ENCODE assay signal across 20 mouse cellular contexts in the genomic region with DNA sequence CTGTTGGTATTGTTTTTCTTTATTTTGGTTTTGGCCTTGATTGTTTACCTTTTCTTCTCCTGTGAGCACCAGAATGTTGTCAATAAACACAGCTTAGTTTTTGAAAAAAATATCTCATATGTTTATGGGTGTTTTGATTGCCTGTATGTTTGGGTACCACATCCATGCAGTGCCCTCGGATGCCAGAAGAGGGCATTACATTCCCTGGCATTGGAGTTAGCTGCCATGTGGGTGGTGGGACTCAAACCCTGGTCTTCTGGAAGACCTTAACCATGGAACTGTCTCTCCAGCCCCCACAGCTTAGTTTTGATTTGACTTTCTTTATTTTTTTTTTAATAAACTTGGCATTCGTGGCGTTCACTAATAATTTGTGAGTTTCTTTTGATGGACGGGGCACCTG. TPM values are rescaled to one million over a fixed set of nuclear protein-coding genes. Genes with fewer than 3 reads are reported as not detected.
A peak's percentile ranks its signal among the peaks of the same experiment; 100 is the strongest.
DNase-seq lines count a peak whose midpoint lies in the region; TF ChIP-seq lines count a peak whose summit lies in the region.
"Had no signal": no experiment of that assay in that cellular context is flagged by ENCODE, and none has a peak within 500 bp of the region (broad histone marks: within the 10 kb centered on the region; RNA-seq: fewer than 3 reads in every experiment).

No protein-coding gene starts in this region.

- intact Hi-C loops in gastrocnemius, adult 2 months (cut with DNase I): no loop called here

- no peak overlapping the region for H3K4me3 ChIP-seq in gastrocnemius, adult 2 months
- no peak overlapping the region for H3K4me3 ChIP-seq in layer of hippocampus, adult 2 months
- H3K4me3 ChIP-seq in testis, adult 2 months (ENCODE audit: control insufficient read depth, low read depth, low read length): peak overlapping the region; percentile 65
- H3K4me3 ChIP-seq: embryonic facial prominence, embryonic 15.5 days; liver, embryonic 13.5 days; neural tube, embryonic 12.5 days had no signal

- DNase-seq in gastrocnemius, adult 2 months: no peak
- no peak for DNase-seq in gastrocnemius, postnatal 25 days
- no peak for DNase-seq in layer of hippocampus, adult 2 months (ENCODE audit: low spot score in 2 of 2)
- no peak for DNase-seq in layer of hippocampus, postnatal 36 days
- DNase-seq in testis, postnatal 14 days (ENCODE audit: low spot score): no peak
- DNase-seq in spleen, postnatal 36 days (ENCODE audit: low spot score in 2 of 2): no peak
- no peak for DNase-seq in frontal cortex, postnatal 14 days (ENCODE audit: low spot score in 2 of 2)
- DNase-seq: adrenal gland, postnatal 14 days; B cell, adult 2 months; cerebellum, adult 9-10 months; heart, postnatal 14 days; kidney, postnatal 25 days; left cerebral cortex, postnatal 4 days; liver, embryonic 13.5 days; lung, postnatal 4 days had no signal

- no peak overlapping the region for H3K27ac ChIP-seq in gastrocnemius, adult 2 months
- H3K27ac ChIP-seq in layer of hippocampus, adult 2 months: no peak overlapping the region
- H3K27ac ChIP-seq in testis, adult 2 months (ENCODE audit: control insufficient read depth, insufficient read depth, low read depth, low read length): no peak overlapping the region
- H3K27ac ChIP-seq: embryonic facial prominence, embryonic 15.5 days; forebrain, embryonic 12.5 days; heart, embryonic 10.5 days; liver, embryonic 13.5 days; neural tube, embryonic 12.5 days had no signal

- no peaks in the 10 kb centered on the region for H3K4me1 ChIP-seq in testis, adult 2 months (ENCODE audit: control insufficient read depth, insufficient read depth, low read length)

- TF ChIP-seq CTCF in gastrocnemius, adult 2 months (IDR thresholded peaks at IDR 0.05): peak; percentile 16; the same call in 1 of the 2 replicates
- TF ChIP-seq CTCF in layer of hippocampus, adult 2 months (conservative IDR thresholded peaks at IDR 0.05): peak; percentile 62
- no peak for TF ChIP-seq CTCF in testis, adult 2 months (IDR thresholded peaks at IDR 0.05; ENCODE audit: control insufficient read depth, insufficient read depth, insufficient replicate concordance, low read depth, low read length)

- no peak for TF ChIP-seq POLR2A in testis, adult 2 months (IDR thresholded peaks at IDR 0.05; ENCODE audit: control insufficient read depth, low read depth, low read length)

- no peaks in the 10 kb centered on the region for H3K27me3 ChIP-seq in testis, adult 2 months (ENCODE audit: control insufficient read depth, insufficient read depth, low read length)
- H3K27me3 ChIP-seq: forebrain, embryonic 12.5 days; neural tube, embryonic 12.5 days had no signal

- H3K36me3 ChIP-seq in testis, adult 2 months (ENCODE audit: control insufficient read depth, insufficient read depth, low read length): no peaks in the 10 kb centered on the region
- H3K36me3 ChIP-seq: embryonic facial prominence, embryonic 15.5 days; forebrain, embryonic 12.5 days; heart, embryonic 10.5 days; liver, embryonic 13.5 days had no signal

RNA-seq across cellular contexts. Expression of a gene that starts 8.8 kb away (rescaled TPM):
- 1 to 10 TPM; 3.3 to 3.6 TPM for total RNA-seq in gastrocnemius, adult 2 months (2021)
- 1 to 10 TPM; 3.4 to 4.9 TPM for total RNA-seq in gastrocnemius, postnatal 25 days (2021)
- total RNA-seq in layer of hippocampus, adult 2 months (2021): 10 to 100 TPM; 35.4 to 35.8 TPM
- total RNA-seq in layer of hippocampus, postnatal 36 days (2021): 10 to 100 TPM; 32.1 to 40.1 TPM
- polyA plus RNA-seq in testis, adult 2 months (2012; rRNA removed): 34.2 and 40.6 TPM in 2 replicates

Comparison
In these comparisons a context has a peak if more than half of its experiments do, and no peak if none do; other contexts are left out.
1. RNA of a gene that starts 8.8 kb away (total RNA-seq): 32.1 to 40.1 TPM in layer of hippocampus, postnatal 36 days and 35.4 to 35.8 TPM in layer of hippocampus, adult 2 months; 3.4 to 4.9 TPM in gastrocnemius, postnatal 25 days and 3.3 to 3.6 TPM in gastrocnemius, adult 2 months; every median in the first group is over 4 times any median in the second.